Mouse (Mus musculus) olfactory bulb, adult 2 months (tissue): ENCODE measurements around the gene Kat2b.

Experiments
- CTCF ChIP-seq: fragments of 200-500 bp; IDR thresholded peaks from 2 replicates; pipeline ENCODE4 v1.5.1; 2012; ENCODE audit warnings: low read depth, mild to moderate bottlenecking, low read length, moderate library complexity; ENCODE audit not compliant: insufficient read depth
- POLR2A ChIP-seq: fragments of 200-500 bp; IDR thresholded peaks from 2 replicates; pipeline ENCODE4 v1.6.1; 2012; ENCODE audit warnings: mild to moderate bottlenecking, low read depth, low read length, moderate library complexity; ENCODE audit not compliant: insufficient read depth

- TF ChIP-seq CTCF (no peak), POLR2A (no peak)
Measured at GRCm38 (mm10) chr17:53554813-53555212, 11.8 kb upstream of the Kat2b start.
